Mouse (Mus musculus): ENCODE measurements around the gene Coq10a. TPM values are rescaled to one million over a fixed set of nuclear protein-coding genes. Genes with fewer than 3 reads are reported as not detected.
A peak's percentile ranks its signal among the peaks of the same experiment; 100 is the strongest.
"Not testable (repeated sequence)": the region's sequence is repeated elsewhere in the genome, so short reads cannot be mapped to it uniquely, and the experiment has no call there.

Coq10a gene
- polyA plus RNA-seq, 1 experiment from 2014 or later, result 19.7 TPM

- no peak for ATAC-seq (replicated peaks; ENCODE audit: low FRiP score, low read depth)
- TF ChIP-seq CTCF (IDR thresholded peaks at IDR 0.05; ENCODE audit: low read depth), result no peak
- H3K4me1 ChIP-seq (replicated peaks; ENCODE audit: insufficient read depth, low read length), result peaks cover 9% of the 10 kb centered on the region; the same call in 1 of the 2 replicates
- peak overlapping the region; percentile 97; the same call in 1 of the 2 replicates for H3K27ac ChIP-seq
- whole genome bisulfite sequencing, result 79% methylated on average over 3 of the region's 3 CpGs
- no peak overlapping the region for H3K4me3 ChIP-seq (replicated peaks; ENCODE audit: low read depth, low read length)
- H3K9me3 ChIP-seq (replicated peaks; ENCODE audit: low read length), result no peaks in the 10 kb centered on the region
- H3K4me2 ChIP-seq (ENCODE audit: low read length), result peak overlapping the region; percentile 72
- H3K9ac ChIP-seq (ENCODE audit: low read depth, low read length), result no peak overlapping the region
- no peak for DNase-seq (ENCODE audit: low spot score)
- H3K36me3 ChIP-seq (ENCODE audit: insufficient read depth, low read length), result no peaks in the 10 kb centered on the region
- H3K27me3 ChIP-seq (ENCODE audit: insufficient read depth, low read length), result no peaks in the 10 kb centered on the region
Measured at GRCm38 (mm10) chr10:128336597-128336996, 32.2 kb downstream of the Coq10a start.

- H3K9ac ChIP-seq (ENCODE audit: low read depth, low read length), result no peak overlapping the region
- ATAC-seq (replicated peaks; ENCODE audit: low FRiP score, low read depth) (no peak), DNase-seq (ENCODE audit: low spot score) (no peak)
- TF ChIP-seq CTCF (IDR thresholded peaks at IDR 0.05; ENCODE audit: low read depth), result no peak
- WGBS, result 81% methylated on average over 3 of the region's 3 CpGs
- no peak overlapping the region for H3K4me3 ChIP-seq (replicated peaks; ENCODE audit: low read depth, low read length)
- H3K27ac ChIP-seq, result no peak overlapping the region
- H3K4me2 ChIP-seq (ENCODE audit: low read length), result no peak overlapping the region
- no peaks in the 10 kb centered on the region for H3K36me3 ChIP-seq (ENCODE audit: insufficient read depth, low read length)
- H3K9me3 ChIP-seq (replicated peaks; ENCODE audit: low read length), result no peaks in the 10 kb centered on the region
- peaks cover 9% of the 10 kb centered on the region; the same call in 1 of the 2 replicates for H3K4me1 ChIP-seq (replicated peaks; ENCODE audit: insufficient read depth, low read length)
- H3K27me3 ChIP-seq (ENCODE audit: insufficient read depth, low read length), result no peaks in the 10 kb centered on the region
Measured at GRCm38 (mm10) chr10:128336195-128336594, 32.6 kb downstream of the Coq10a start.

- TF ChIP-seq CTCF (IDR thresholded peaks at IDR 0.05; ENCODE audit: low read depth), result peak; percentile 98
- H3K27me3 ChIP-seq (ENCODE audit: insufficient read depth, low read length), result no peaks in the 10 kb centered on the region
- DNase-seq (ENCODE audit: low spot score) (peak; percentile 86), ATAC-seq (replicated peaks; ENCODE audit: low FRiP score, low read depth) (no peak)
- no peaks in the 10 kb centered on the region for H3K9me3 ChIP-seq (replicated peaks; ENCODE audit: low read length)
- H3K9ac ChIP-seq (ENCODE audit: low read depth, low read length), result no peak overlapping the region
- peaks cover 9% of the 10 kb centered on the region; the same call in 1 of the 2 replicates for H3K4me1 ChIP-seq (replicated peaks; ENCODE audit: insufficient read depth, low read length)
- 0% methylated on average over 4 of the region's 4 CpGs for WGBS
- no peak overlapping the region for H3K4me2 ChIP-seq (ENCODE audit: low read length)
- H3K4me3 ChIP-seq (replicated peaks; ENCODE audit: low read depth, low read length), result no peak overlapping the region
- H3K27ac ChIP-seq, result no peak overlapping the region
- H3K36me3 ChIP-seq (ENCODE audit: insufficient read depth, low read length), result no peaks in the 10 kb centered on the region
Measured at GRCm38 (mm10) chr10:128335582-128335981, 33.2 kb downstream of the Coq10a start.

- not testable (repeated sequence) for H3K27ac ChIP-seq; H3K36me3 ChIP-seq (ENCODE audit: insufficient read depth, low read length); H3K9me3 ChIP-seq (replicated peaks; ENCODE audit: low read length); H3K4me3 ChIP-seq (replicated peaks; ENCODE audit: low read depth, low read length); DNase-seq (ENCODE audit: low spot score); H3K9ac ChIP-seq (ENCODE audit: low read depth, low read length); H3K27me3 ChIP-seq (ENCODE audit: insufficient read depth, low read length); H3K4me2 ChIP-seq (ENCODE audit: low read length); ATAC-seq (replicated peaks; ENCODE audit: low FRiP score, low read depth); H3K4me1 ChIP-seq (replicated peaks; ENCODE audit: insufficient read depth, low read length)
- 78% methylated on average over 6 of the region's 6 CpGs for WGBS
Measured at GRCm38 (mm10) chr10:128332358-128333249, 36.2 kb downstream of the Coq10a start.

- TF ChIP-seq CTCF (IDR thresholded peaks at IDR 0.05; ENCODE audit: low read depth), result peak; percentile 50
- H3K36me3 ChIP-seq (ENCODE audit: insufficient read depth, low read length), result peaks cover 19% of the 10 kb centered on the region
- 87% methylated on average over 10 of the region's 10 CpGs for WGBS
Measured at GRCm38 (mm10) chr10:128327610-128328009, 41.2 kb downstream of the Coq10a start.

GRCm38 (mm10) chr10:128326825-128327224 lies 42.0 kb downstream of the Coq10a start:
- Histone ChIP-seq H3K4me2 (ENCODE audit: low read length) (no peak overlapping the region), H3K9me3 (replicated peaks; ENCODE audit: low read length) (no peaks in the 10 kb centered on the region), H3K4me3 (replicated peaks; ENCODE audit: low read depth, low read length) (no peak overlapping the region), H3K4me1 (replicated peaks; ENCODE audit: insufficient read depth, low read length) (peaks cover 10% of the 10 kb centered on the region), H3K27me3 (ENCODE audit: insufficient read depth, low read length) (no peaks in the 10 kb centered on the region), H3K27ac (no peak overlapping the region), H3K9ac (ENCODE audit: low read depth, low read length) (no peak overlapping the region), H3K36me3 (ENCODE audit: insufficient read depth, low read length) (peaks cover 19% of the 10 kb centered on the region)
- no peak for ATAC-seq (replicated peaks; ENCODE audit: low FRiP score, low read depth)
- no peak for DNase-seq (ENCODE audit: low spot score)
- 90% methylated on average over 8 of the region's 8 CpGs for whole genome bisulfite sequencing
- no peak for TF ChIP-seq CTCF (IDR thresholded peaks at IDR 0.05; ENCODE audit: low read depth)

More at GRCm38 (mm10) chr10:128327610-128328009, 41.2 kb downstream of the Coq10a start:
- Histone ChIP-seq H3K4me1 (replicated peaks; ENCODE audit: insufficient read depth, low read length) (peaks cover 10% of the 10 kb centered on the region), H3K27ac (no peak overlapping the region), H3K9ac (ENCODE audit: low read depth, low read length) (no peak overlapping the region), H3K4me3 (replicated peaks; ENCODE audit: low read depth, low read length) (no peak overlapping the region), H3K27me3 (ENCODE audit: insufficient read depth, low read length) (no peaks in the 10 kb centered on the region), H3K9me3 (replicated peaks; ENCODE audit: low read length) (no peaks in the 10 kb centered on the region), H3K4me2 (ENCODE audit: low read length) (no peak overlapping the region)
- no peak for ATAC-seq (replicated peaks; ENCODE audit: low FRiP score, low read depth)
- DNase-seq (ENCODE audit: low spot score), result no peak

Data from kidney, postnatal 0 days (tissue).